Mouse (Mus musculus) left cerebral cortex, postnatal 25 days (tissue): ENCODE data around the gene Iqgap1. TPM values are rescaled to one million over a fixed set of nuclear protein-coding genes. Genes with fewer than 3 reads are reported as not detected.

Experiments used
- DNase-seq, 2 experiments: peaks; one replicate each; pipeline ENCODE4 v3.0.0; 2022; ENCODE audit warnings: low spot score in 2 of 2, mixed read lengths in 1 of 2
- intact Hi-C: fragments of 180-260 bp; cut with DNase I; formaldehyde crosslinking; loops from one replicate; pipeline ENCODE4 v1.15.1; 2025
- total RNA-seq, 2 experiments: library from RNA; stranded (reverse); gene quantifications; 2 replicates each; pipeline ENCODE4 v1.2.3; 2021

Iqgap1 gene
- total RNA-seq, 2 experiments from 2014 or later = 20.3 to 22.0 TPM

DNA sequence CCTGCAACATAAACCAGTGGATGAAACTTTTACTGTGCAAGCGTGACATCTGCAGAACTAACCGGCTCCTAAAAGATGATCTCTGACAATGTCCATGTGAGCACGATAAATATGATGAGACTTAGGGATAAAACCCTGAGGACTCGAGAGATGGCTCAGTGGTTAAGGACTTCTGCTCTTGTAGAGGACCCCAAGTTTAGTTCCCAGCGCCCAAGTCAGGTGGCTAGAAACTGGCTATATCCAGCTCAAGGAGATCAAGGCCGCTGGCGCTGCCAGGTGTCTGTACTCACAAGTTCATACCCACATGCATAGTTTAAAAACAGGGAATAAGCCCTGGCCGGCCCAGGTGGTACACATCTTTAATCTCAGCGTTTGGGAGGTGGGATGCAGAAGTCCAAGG is 133.3 kb downstream of the Iqgap1 start:
- DNase-seq = no peak
- intact Hi-C loops = no loop called here

DNA sequence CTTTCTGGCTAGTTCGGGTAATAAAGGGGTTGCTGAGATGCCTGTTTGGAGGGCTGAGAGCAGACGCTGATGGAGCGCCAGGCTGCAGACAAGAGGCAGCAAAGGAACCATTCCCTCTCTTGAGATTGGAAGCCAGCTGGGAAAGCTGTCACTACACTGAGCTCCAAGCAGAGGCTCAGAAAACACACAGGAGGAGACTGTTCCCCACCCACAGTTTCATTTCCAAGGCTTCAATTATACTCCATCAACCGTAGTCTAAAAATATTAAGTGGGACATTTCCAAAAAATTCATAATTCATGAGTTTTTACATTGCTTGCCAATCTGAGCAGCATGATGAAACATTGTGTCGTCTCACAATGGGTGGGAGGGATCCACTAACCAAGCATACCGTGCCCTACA is 134.6 kb downstream of the Iqgap1 start:
- DNase-seq = peak; percentile 45 to 90
- intact Hi-C loops = no loop called here

DNA sequence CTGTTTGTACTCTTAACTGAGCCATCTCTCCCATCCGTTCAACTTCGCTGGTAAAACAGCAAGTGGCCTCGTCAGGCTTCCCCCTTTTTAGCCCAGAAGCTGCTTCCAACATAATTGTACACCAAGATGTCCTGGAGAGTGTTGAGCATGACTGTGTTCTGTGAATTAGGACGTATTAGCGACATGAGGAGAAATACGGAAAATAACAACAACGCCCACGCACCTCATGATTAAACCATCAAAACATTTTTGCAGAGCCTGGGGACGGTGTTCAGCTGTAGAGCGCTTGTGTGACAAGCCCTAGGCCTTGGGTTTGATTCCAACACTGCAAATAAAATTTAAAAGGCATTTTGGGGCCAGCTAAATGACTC is 136.6 kb downstream of the Iqgap1 start:
- DNase-seq = peak in 1 of 2 experiments; percentile 9
- intact Hi-C loops = loop anchor here (2.0 to 5.0 kb wide), 3 partner anchors 26 to 72 kb away; no protein-coding TSS in a partner anchor

GRCm38 (mm10) chr7:80688556-80689220 is 137.1 kb downstream of the Iqgap1 start, which contains the start of gene Crtc3:
Gene Crtc3, minus strand, starts transcription at chr7:80688877.
- intact Hi-C loops = loop anchor here (2.0 to 5.0 kb wide), 3 partner anchors 26 to 71 kb away; no protein-coding TSS in a partner anchor
- peak; percentile 41 to 64 for DNase-seq

GRCm38 (mm10) chr7:80687721-80688555 is 137.8 kb downstream of the Iqgap1 start:
- intact Hi-C loops = loop anchor here (2.0 to 5.0 kb wide), 3 partner anchors 25 to 71 kb away; no protein-coding TSS in a partner anchor
- DNase-seq = peak; percentile 66 to 71

GRCm38 (mm10) chr7:80685639-80686038 is 140.1 kb downstream of the Iqgap1 start:
- intact Hi-C loops = loop anchor here (5.0 kb wide), 2 partner anchors 33 to 68 kb away; no protein-coding TSS in a partner anchor
- DNase-seq = no peak

GRCm38 (mm10) chr7:80682630-80683029 is 143.1 kb downstream of the Iqgap1 start:
- DNase-seq = no peak
- intact Hi-C loops = no loop called here

- no peak for DNase-seq
- intact Hi-C loops = no loop called here
Measured at GRCm38 (mm10) chr7:80680218-80680847, 145.4 kb downstream of the Iqgap1 start.

DNA sequence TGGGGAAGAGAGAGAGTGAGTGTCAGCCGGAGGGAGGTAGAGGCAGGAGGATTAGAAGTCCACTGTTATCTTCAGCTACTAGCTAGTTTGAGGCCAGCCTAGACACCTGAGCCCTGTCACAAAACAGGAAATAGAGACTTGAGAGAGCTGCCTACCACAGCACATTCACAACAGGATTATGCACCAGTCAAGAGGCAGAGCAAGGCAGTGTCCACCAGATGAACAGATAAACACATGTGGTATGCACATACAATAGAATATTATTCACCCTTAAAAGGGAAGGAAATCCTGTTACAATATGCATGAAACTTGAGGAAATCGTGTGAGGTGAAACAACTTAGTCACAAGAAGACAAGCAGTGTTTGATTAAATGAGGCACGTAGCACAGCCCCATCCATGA is 153.5 kb downstream of the Iqgap1 start:
- intact Hi-C loops = no loop called here
- no peak for DNase-seq

GRCm38 (mm10) chr7:80670889-80671288 is 154.9 kb downstream of the Iqgap1 start:
- intact Hi-C loops = no loop called here
- no peak for DNase-seq

- intact Hi-C loops = no loop called here
- DNase-seq = no peak
Measured at GRCm38 (mm10) chr7:80667190-80667589, 158.6 kb downstream of the Iqgap1 start.

- no peak for DNase-seq
- intact Hi-C loops = no loop called here
Measured at GRCm38 (mm10) chr7:80666198-80666915, 159.4 kb downstream of the Iqgap1 start.

Other genes with a start within 250 kb of the Iqgap1 start
- gene Crtc3, start 137.1 kb downstream of the Iqgap1 start, total RNA-seq = 10 to 100 TPM; 12.7 to 13.4 TPM
- gene Zscan2, start 34.9 kb upstream of the Iqgap1 start, total RNA-seq = 10 to 100 TPM; 11.5 to 15.5 TPM
- 10 to 100 TPM; 25.3 to 25.4 TPM for gene Wdr73, start 75.3 kb upstream of the Iqgap1 start, total RNA-seq
- gene Nmb, start 79.1 kb upstream of the Iqgap1 start, total RNA-seq = 1 to 10 TPM; 5.8 to 6.8 TPM
- 10 to 100 TPM; 52.2 to 60.2 TPM for gene Sec11a, start 121.8 kb upstream of the Iqgap1 start, total RNA-seq
- gene Zfp592, start 167.7 kb upstream of the Iqgap1 start, total RNA-seq = 10 to 100 TPM; 18.7 to 19.6 TPM
- under 1 TPM; 0.30 to 0.32 TPM for gene Alpk3, start 231.6 kb upstream of the Iqgap1 start, total RNA-seq